Mouse (Mus musculus) testis, adult 2 months (tissue): ENCODE measurements around the gene Nudt14. TPM values are rescaled to one million over a fixed set of nuclear protein-coding genes. Genes with fewer than 3 reads are reported as not detected.

Experiments
- H3K27ac ChIP-seq: fragments of 200-500 bp; 2 replicates; pipeline ENCODE4 v1.5.1; 2012; ENCODE audit warnings: low read depth, low read length; ENCODE audit not compliant: control insufficient read depth, insufficient read depth
- H3K27me3 ChIP-seq: fragments of 200-500 bp; 2 replicates; pipeline ENCODE4 v1.6.1; 2012; ENCODE audit warnings: mild to moderate bottlenecking, low read length, moderate library complexity; ENCODE audit not compliant: control insufficient read depth, insufficient read depth
- H3K36me3 ChIP-seq: fragments of 200-500 bp; 2 replicates; pipeline ENCODE4 v1.6.1; 2012; ENCODE audit warnings: mild to moderate bottlenecking, low read length; ENCODE audit not compliant: control insufficient read depth, insufficient read depth
- H3K4me1 ChIP-seq: fragments of 200-500 bp; 2 replicates; pipeline ENCODE4 v1.6.1; 2012; ENCODE audit warnings: low read length; ENCODE audit not compliant: control insufficient read depth, insufficient read depth
- H3K4me3 ChIP-seq: fragments of 200-500 bp; 2 replicates; pipeline ENCODE4 v1.5.1; 2012; ENCODE audit warnings: low read depth, mild to moderate bottlenecking, low read length, moderate library complexity, mixed read lengths; ENCODE audit not compliant: control insufficient read depth
- CTCF ChIP-seq: fragments of 200-500 bp; IDR thresholded peaks from 2 replicates; pipeline ENCODE4 v1.5.1; 2012; ENCODE audit warnings: low read depth, mild to moderate bottlenecking, inconsistent platforms, low read length, moderate library complexity; ENCODE audit not compliant: control insufficient read depth, insufficient read depth, insufficient replicate concordance
- POLR2A ChIP-seq: fragments of 200-500 bp; IDR thresholded peaks from 2 replicates; pipeline ENCODE4 v1.6.1; 2012; ENCODE audit warnings: low read depth, mild to moderate bottlenecking, inconsistent platforms, low read length, moderate library complexity; ENCODE audit not compliant: control insufficient read depth
- polyA plus RNA-seq: library from polyadenylated mRNA; depleted of rRNA; stranded (reverse); fragments of >200 nt; gene quantifications from 2 replicates; pipeline ENCODE4 v1.2.3, GENCODE M21; 2012

Nudt14 gene
- polyA plus RNA-seq, 1 experiment, result 14.8 TPM

DNA sequence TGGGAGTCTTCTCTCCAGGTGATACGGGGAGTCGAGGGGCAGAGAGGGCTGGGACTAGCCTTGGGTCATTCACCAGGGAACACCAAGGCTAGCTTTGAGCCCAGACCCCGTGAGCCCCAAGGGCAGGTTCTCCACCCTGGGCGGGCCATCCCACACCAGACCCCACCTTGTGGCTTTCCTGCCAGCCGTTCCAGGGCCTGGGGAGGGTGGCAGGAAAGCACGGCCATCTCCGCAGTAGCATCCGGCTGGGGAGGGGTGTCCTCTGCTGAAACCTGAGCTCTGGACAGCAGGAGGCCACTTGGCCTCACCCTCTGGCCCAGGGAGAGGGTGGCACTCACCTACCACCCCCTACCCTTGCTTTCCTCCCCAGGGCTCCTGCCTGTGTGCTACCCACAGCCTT, 24.0 kb downstream of the Nudt14 start:
- Histone ChIP-seq H3K4me1 (no peaks in the 10 kb centered on the region), H3K36me3 (no peaks in the 10 kb centered on the region), H3K4me3 (no peak overlapping the region), H3K27ac (no peak overlapping the region), H3K27me3 (no peaks in the 10 kb centered on the region)
- TF ChIP-seq CTCF (no peak), POLR2A (no peak)

DNA sequence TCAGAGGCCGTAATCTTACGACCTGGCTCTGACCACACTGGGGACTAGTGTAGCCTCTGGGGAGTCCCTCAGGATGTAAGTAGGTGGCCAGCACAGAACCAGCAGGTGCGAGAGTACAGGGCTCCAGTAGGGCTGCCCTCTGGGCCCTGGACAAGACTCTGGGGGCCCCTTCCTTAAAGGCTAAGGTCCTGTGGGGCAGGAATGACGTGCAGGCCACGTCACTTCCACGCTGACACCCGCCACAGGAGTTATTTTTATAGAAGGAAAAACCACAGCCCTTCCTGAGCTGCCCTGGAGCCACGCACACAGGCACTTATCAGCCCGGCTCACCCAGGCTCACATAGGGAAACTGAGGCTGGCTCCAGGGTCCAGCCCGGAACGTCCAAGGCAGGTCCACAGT, 24.4 kb downstream of the Nudt14 start:
- TF ChIP-seq CTCF (no peak), POLR2A (no peak)
- Histone ChIP-seq H3K27me3 (no peaks in the 10 kb centered on the region), H3K36me3 (no peaks in the 10 kb centered on the region), H3K4me1 (no peaks in the 10 kb centered on the region), H3K27ac (no peak overlapping the region), H3K4me3 (no peak overlapping the region)

DNA sequence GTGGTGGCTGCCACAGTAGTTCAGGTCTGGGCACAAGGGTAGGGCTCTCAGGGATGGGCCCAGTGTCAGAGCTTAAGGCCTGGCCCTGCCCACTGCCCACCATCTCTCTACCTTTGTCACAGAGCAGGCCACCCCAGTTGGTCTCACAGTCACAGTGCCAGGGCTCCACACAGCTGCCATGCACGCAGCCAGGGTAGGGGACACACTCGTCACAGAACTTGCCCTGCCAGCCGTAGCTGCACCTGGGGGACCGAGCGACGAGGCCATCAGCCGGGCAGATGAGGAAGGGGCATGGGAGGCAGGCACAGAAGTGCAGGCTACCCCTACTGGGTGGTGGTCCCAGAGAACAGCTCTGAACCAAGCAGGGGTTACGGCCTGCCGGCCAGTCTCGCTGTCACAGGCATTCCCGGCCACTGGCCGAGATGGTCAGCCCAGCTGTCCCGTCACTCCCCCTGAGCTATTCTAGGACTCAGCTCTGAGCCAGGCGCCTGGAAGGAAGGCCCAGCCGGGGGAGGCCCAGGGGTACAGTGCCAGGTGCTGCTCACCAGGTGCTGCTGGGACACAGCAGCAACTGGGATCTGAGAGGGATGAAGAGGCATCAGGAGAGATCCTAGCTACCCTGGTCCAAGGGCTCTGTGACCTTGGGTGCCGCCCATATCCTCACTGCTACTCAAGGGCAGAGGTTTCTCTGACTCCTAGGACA, 25.1 kb downstream of the Nudt14 start:
- no peaks in the 10 kb centered on the region for H3K27me3 ChIP-seq
- H3K4me3 ChIP-seq, result no peak overlapping the region
- no peak for TF ChIP-seq CTCF
- TF ChIP-seq POLR2A, result no peak
- H3K4me1 ChIP-seq, result no peaks in the 10 kb centered on the region
- no peak overlapping the region for H3K27ac ChIP-seq
- H3K36me3 ChIP-seq, result no peaks in the 10 kb centered on the region

- no peak for TF ChIP-seq POLR2A
- TF ChIP-seq CTCF, result no peak
- no peaks in the 10 kb centered on the region for H3K4me1 ChIP-seq
These were observed 26.3 kb downstream of the Nudt14 start for GRCm38 (mm10) chr12:112915587-112915986.

DNA sequence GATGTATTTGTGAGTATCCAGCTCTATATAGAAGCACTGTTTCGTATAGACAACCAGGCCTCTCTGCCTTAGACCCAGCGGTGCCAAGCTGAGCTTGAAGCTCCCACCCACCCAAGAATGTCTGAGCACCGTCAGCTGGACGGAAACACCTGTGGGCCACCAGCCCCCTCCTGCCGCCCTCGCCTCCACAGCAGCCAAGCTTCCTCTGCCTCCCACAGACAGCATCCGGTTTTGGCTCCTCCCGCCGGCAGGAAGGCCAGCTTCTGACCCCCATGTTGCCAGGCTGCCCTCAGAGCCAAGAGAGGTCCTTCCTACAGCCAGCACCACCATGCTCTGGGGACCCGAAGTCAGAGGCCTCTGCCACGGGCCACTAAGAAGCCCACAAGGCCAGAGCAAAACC, 27.4 kb downstream of the Nudt14 start:
- H3K36me3 ChIP-seq, result no peaks in the 10 kb centered on the region
- no peaks in the 10 kb centered on the region for H3K4me1 ChIP-seq
- no peak overlapping the region for H3K4me3 ChIP-seq
- H3K27ac ChIP-seq, result no peak overlapping the region
- no peak for TF ChIP-seq CTCF
- no peaks in the 10 kb centered on the region for H3K27me3 ChIP-seq

More at GRCm38 (mm10) chr12:112915587-112915986, 26.3 kb downstream of the Nudt14 start:
- no peak overlapping the region for H3K27ac ChIP-seq
- no peak overlapping the region for H3K4me3 ChIP-seq
- no peaks in the 10 kb centered on the region for H3K27me3 ChIP-seq
- H3K36me3 ChIP-seq, result no peaks in the 10 kb centered on the region

DNA sequence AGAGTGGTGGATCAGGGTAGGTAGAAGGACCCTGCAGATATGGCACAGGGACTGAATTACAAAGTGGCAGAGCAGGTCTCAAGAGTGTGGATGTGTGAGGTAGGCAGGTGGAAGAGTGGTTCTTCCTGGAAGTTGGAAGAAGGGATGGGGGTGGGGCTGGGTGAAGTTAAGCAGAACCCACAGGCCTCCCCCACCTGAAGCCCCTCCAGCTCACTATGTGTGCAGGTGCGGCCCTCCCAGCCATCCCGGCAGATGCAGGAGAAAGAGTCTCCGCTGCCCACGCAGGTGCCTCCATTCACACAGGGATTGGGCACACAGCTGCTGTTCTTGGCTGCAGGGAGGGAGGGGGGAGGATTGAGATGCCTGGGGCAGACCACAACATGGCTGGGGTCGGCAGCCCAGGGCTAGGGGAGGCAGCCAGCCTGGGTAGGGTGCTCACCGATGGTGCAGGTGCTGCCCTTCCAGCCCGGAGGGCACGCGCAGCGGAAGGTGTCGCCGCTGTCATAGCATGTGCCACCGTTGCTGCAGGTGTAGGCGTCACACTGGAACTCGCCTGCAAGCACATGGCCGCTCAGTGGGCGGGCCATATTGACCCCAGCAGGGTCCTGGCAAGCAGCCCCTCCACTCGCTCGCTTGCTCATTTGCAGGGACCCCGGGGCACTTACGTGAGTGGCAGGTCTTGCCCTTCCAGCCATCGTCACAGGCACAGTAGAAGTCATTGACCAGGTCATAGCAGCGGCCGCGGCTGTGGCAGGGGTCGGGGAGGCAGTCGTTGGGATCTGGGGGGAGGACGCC, 28.8 kb downstream of the Nudt14 start:
- H3K4me3 ChIP-seq, result no peak overlapping the region
- H3K27ac ChIP-seq, result no peak overlapping the region
- no peak for TF ChIP-seq CTCF
- no peak for TF ChIP-seq POLR2A
- H3K27me3 ChIP-seq, result no peaks in the 10 kb centered on the region
- H3K4me1 ChIP-seq, result no peaks in the 10 kb centered on the region
- no peaks in the 10 kb centered on the region for H3K36me3 ChIP-seq

DNA sequence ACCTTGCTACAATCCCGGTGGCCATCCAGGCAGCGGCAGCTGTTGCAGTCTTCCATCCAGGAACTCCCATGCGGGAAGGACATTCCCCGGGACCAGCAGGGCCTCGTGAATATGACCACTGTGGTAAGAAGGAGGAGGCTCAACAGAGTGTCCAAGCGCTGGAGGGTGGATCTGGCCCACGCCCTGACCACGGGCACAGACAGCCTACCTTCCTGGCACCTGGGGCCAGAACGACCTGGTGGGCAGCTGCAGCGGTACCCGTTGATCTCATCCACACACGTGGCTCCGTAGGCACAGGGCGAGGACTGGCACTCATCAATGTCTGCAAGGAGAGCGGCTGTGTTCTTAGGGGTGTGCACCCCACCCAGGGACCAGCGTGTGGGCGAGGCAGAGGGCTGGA, 30.2 kb downstream of the Nudt14 start:
- H3K27me3 ChIP-seq, result no peaks in the 10 kb centered on the region
- no peaks in the 10 kb centered on the region for H3K36me3 ChIP-seq
- no peaks in the 10 kb centered on the region for H3K4me1 ChIP-seq
- TF ChIP-seq POLR2A (no peak), CTCF (no peak)
- no peak overlapping the region for H3K27ac ChIP-seq
- no peak overlapping the region for H3K4me3 ChIP-seq
